Mouse (Mus musculus) midbrain, embryonic 14.5 days (tissue): ENCODE data around the gene Tns3. TPM values are rescaled to one million over a fixed set of nuclear protein-coding genes. Genes with fewer than 3 reads are reported as not detected.
A peak's percentile ranks its signal among the peaks of the same experiment; 100 is the strongest.

ENCODE experiments used
- ATAC-seq: fragments of 200-750 bp; cut with Nextera tagmentation; 2 replicates; pipeline ENCODE4 v1.8.0; 2017; ENCODE audit warnings: moderate number of reproducible peaks, moderate library complexity; ENCODE audit not compliant: low FRiP score, low TSS enrichment
- DNase-seq: peaks from one replicate; pipeline ENCODE4 v3.0.0-alpha.2; 2015
- H3K27ac ChIP-seq: fragments of 300-500 bp; sonication (generic); replicated peaks from 2 replicates; pipeline ENCODE4 v1.5.1; 2014; ENCODE audit warnings: mild to moderate bottlenecking, low read depth, low read length, moderate library complexity
- H3K27me3 ChIP-seq: fragments of 300-500 bp; sonication (generic); 2 replicates; pipeline ENCODE4 v1.6.1; 2014; ENCODE audit warnings: low read length, control low read depth, mixed read lengths; ENCODE audit not compliant: control insufficient read depth, insufficient read depth
- H3K36me3 ChIP-seq: fragments of 300-500 bp; sonication (generic); 2 replicates; pipeline ENCODE4 v1.6.1; 2014; ENCODE audit warnings: low read length, control low read depth; ENCODE audit not compliant: control insufficient read depth, insufficient read depth
- H3K4me1 ChIP-seq: fragments of 300-500 bp; sonication (generic); 2 replicates; pipeline ENCODE4 v1.6.1; 2014; ENCODE audit warnings: mild to moderate bottlenecking, antibody characterized with exemption, low read length, control low read depth; ENCODE audit not compliant: control insufficient read depth, insufficient read depth
- H3K4me2 ChIP-seq: fragments of 300-500 bp; sonication (generic); 2 replicates; pipeline ENCODE4 v1.6.1; 2014; ENCODE audit warnings: mild to moderate bottlenecking, low read length, moderate library complexity
- H3K4me3 ChIP-seq: fragments of 300-500 bp; sonication (generic); replicated peaks from 2 replicates; pipeline ENCODE4 v1.5.1; 2014; ENCODE audit warnings: low read depth, low read length
- H3K9ac ChIP-seq: fragments of 300-500 bp; sonication (generic); replicated peaks from 2 replicates; pipeline ENCODE4 v1.6.1; 2014; ENCODE audit warnings: mild to moderate bottlenecking, low read length, moderate library complexity
- H3K9me3 ChIP-seq: fragments of 300-500 bp; sonication (generic); 2 replicates; pipeline ENCODE4 v1.6.1; 2016; ENCODE audit warnings: low read length, control low read depth, mixed read lengths; ENCODE audit not compliant: control insufficient read depth
- WGBS: fragments of 180-500 bp; shearing (Covaris S2); extraction: QIAGEN DNeasy Blood & Tissue Kit; methylation state at CpG from one replicate; pipeline ENCODE4 v1.1.7; 2014; 5-methylcytosine and 5-hydroxymethylcytosine counted together
- polyA plus RNA-seq: library from polyadenylated mRNA; unstranded; fragments of >200 nt; fragmentation: Nextera tagmentation; extraction: Ambion mirVana; gene quantifications from 2 replicates; pipeline ENCODE4 v1.2.1, GENCODE M21; 2014

Gene Tns3
- polyA plus RNA-seq, 1 experiment from 2014 or later: 4.4 TPM

GRCm38 (mm10) chr11:8699777-8700176 is 35.4 kb upstream of the Tns3 start:
- ATAC-seq: no peak
- Histone ChIP-seq H3K4me1 (no peaks in the 10 kb centered on the region), H3K27ac (no peak overlapping the region), H3K9ac (no peak overlapping the region), H3K9me3 (no peaks in the 10 kb centered on the region), H3K4me2 (no peak overlapping the region), H3K4me3 (no peak overlapping the region), H3K36me3 (no peaks in the 10 kb centered on the region), H3K27me3 (no peaks in the 10 kb centered on the region)
- DNase-seq: no peak
- 20% methylated on average over 5 of the region's 5 CpGs for WGBS

GRCm38 (mm10) chr11:8697670-8698069 is 33.3 kb upstream of the Tns3 start:
- H3K9me3 ChIP-seq: no peaks in the 10 kb centered on the region
- no peak overlapping the region for H3K27ac ChIP-seq
- H3K4me3 ChIP-seq: no peak overlapping the region
- WGBS: 96% methylated on average over 3 of the region's 3 CpGs
- no peaks in the 10 kb centered on the region for H3K27me3 ChIP-seq
- no peaks in the 10 kb centered on the region for H3K36me3 ChIP-seq
- ATAC-seq: no peak
- H3K4me1 ChIP-seq: peaks cover 10% of the 10 kb centered on the region
- no peak overlapping the region for H3K9ac ChIP-seq
- no peak overlapping the region for H3K4me2 ChIP-seq
- DNase-seq: no peak

- Histone ChIP-seq H3K36me3 (no peaks in the 10 kb centered on the region), H3K4me2 (no peak overlapping the region), H3K9me3 (no peaks in the 10 kb centered on the region), H3K27me3 (no peaks in the 10 kb centered on the region), H3K4me3 (no peak overlapping the region), H3K27ac (no peak overlapping the region), H3K4me1 (peaks cover 18% of the 10 kb centered on the region), H3K9ac (no peak overlapping the region)
- DNase-seq: no peak
- WGBS: 99% methylated on average over 5 of the region's 5 CpGs
- ATAC-seq: no peak
Observed at GRCm38 (mm10) chr11:8694096-8694495, 29.8 kb upstream of the Tns3 start.

GRCm38 (mm10) chr11:8692536-8693471 is 28.5 kb upstream of the Tns3 start:
- no peak overlapping the region for H3K4me3 ChIP-seq
- no peaks in the 10 kb centered on the region for H3K36me3 ChIP-seq
- peak overlapping the region; percentile 32 for H3K4me2 ChIP-seq
- DNase-seq: peak; percentile 68
- 0 out of 2 replicates have a peak overlapping the region, but pooled peaks have one; percentile 17 for H3K27ac ChIP-seq
- H3K27me3 ChIP-seq: no peaks in the 10 kb centered on the region
- 4% methylated on average over 16 of the region's 16 CpGs for WGBS
- peaks cover 18% of the 10 kb centered on the region for H3K4me1 ChIP-seq
- H3K9me3 ChIP-seq: no peaks in the 10 kb centered on the region
- peak; percentile 72 for ATAC-seq
- no peak overlapping the region for H3K9ac ChIP-seq

- Histone ChIP-seq H3K27me3 (no peaks in the 10 kb centered on the region), H3K4me3 (no peak overlapping the region), H3K4me2 (no peak overlapping the region), H3K27ac (0 out of 2 replicates have a peak overlapping the region, but pooled peaks have one; percentile 5), H3K9ac (no peak overlapping the region), H3K36me3 (no peaks in the 10 kb centered on the region), H3K9me3 (no peaks in the 10 kb centered on the region), H3K4me1 (peaks cover 18% of the 10 kb centered on the region)
- WGBS: 50% methylated on average over 6 of the region's 6 CpGs
- ATAC-seq (no peak), DNase-seq (peak; percentile 27)
Observed at GRCm38 (mm10) chr11:8692162-8692535, 27.8 kb upstream of the Tns3 start.

GRCm38 (mm10) chr11:8691605-8692004 is 27.3 kb upstream of the Tns3 start:
- H3K9me3 ChIP-seq: no peaks in the 10 kb centered on the region
- no peak overlapping the region for H3K4me2 ChIP-seq
- DNase-seq (peak; percentile 23), ATAC-seq (no peak)
- H3K9ac ChIP-seq: no peak overlapping the region
- 37% methylated on average over 4 of the region's 4 CpGs for WGBS
- H3K4me1 ChIP-seq: peaks cover 18% of the 10 kb centered on the region
- H3K36me3 ChIP-seq: no peaks in the 10 kb centered on the region
- no peak overlapping the region for H3K27ac ChIP-seq
- H3K4me3 ChIP-seq: no peak overlapping the region
- H3K27me3 ChIP-seq: no peaks in the 10 kb centered on the region

- Histone ChIP-seq H3K36me3 (no peaks in the 10 kb centered on the region), H3K4me2 (no peak overlapping the region), H3K9me3 (no peaks in the 10 kb centered on the region), H3K27ac (no peak overlapping the region), H3K27me3 (no peaks in the 10 kb centered on the region), H3K9ac (no peak overlapping the region), H3K4me3 (no peak overlapping the region), H3K4me1 (peaks cover 18% of the 10 kb centered on the region)
- DNase-seq (peak; percentile 29), ATAC-seq (no peak)
- 50% methylated on average over 4 of the region's 4 CpGs for WGBS
Observed at GRCm38 (mm10) chr11:8690633-8691032, 26.3 kb upstream of the Tns3 start.

- 90% methylated on average over 7 of the region's 7 CpGs for WGBS
- H3K4me2 ChIP-seq: no peak overlapping the region
- H3K4me1 ChIP-seq: peaks cover 18% of the 10 kb centered on the region
- no peaks in the 10 kb centered on the region for H3K27me3 ChIP-seq
- no peak for ATAC-seq
- DNase-seq: no peak
- H3K9ac ChIP-seq: no peak overlapping the region
- no peaks in the 10 kb centered on the region for H3K36me3 ChIP-seq
- H3K4me3 ChIP-seq: no peak overlapping the region
- H3K27ac ChIP-seq: no peak overlapping the region
- H3K9me3 ChIP-seq: no peaks in the 10 kb centered on the region
Observed at GRCm38 (mm10) chr11:8689515-8689914, 25.2 kb upstream of the Tns3 start.

GRCm38 (mm10) chr11:8688907-8689306 is 24.6 kb upstream of the Tns3 start:
- H3K4me3 ChIP-seq: no peak overlapping the region
- no peaks in the 10 kb centered on the region for H3K9me3 ChIP-seq
- no peak overlapping the region for H3K9ac ChIP-seq
- DNase-seq (no peak), ATAC-seq (no peak)
- H3K27me3 ChIP-seq: no peaks in the 10 kb centered on the region
- no peaks in the 10 kb centered on the region for H3K36me3 ChIP-seq
- 95% methylated on average over 8 of the region's 8 CpGs for WGBS
- peaks cover 18% of the 10 kb centered on the region for H3K4me1 ChIP-seq
- no peak overlapping the region for H3K4me2 ChIP-seq
- H3K27ac ChIP-seq: no peak overlapping the region
